Mouse (Mus musculus): ENCODE measurements at regions not wholly inside any gene's neighbourhood (a gene's known extent, or its start where the extent isn't known, plus 50 kb on each side); places are given as distances from the start of the nearest gene placed in this dataset.

GRCm38 (mm10) chr6:51172331-51172791 is 260.1 kb upstream of the Nfe2l3 start:
- Histone ChIP-seq H3K27ac (ENCODE audit: insufficient read depth, low read depth, low read length) (peak overlapping the region; percentile 54; the same call in 1 of the 2 replicates), H3K36me3 (ENCODE audit: control insufficient read depth, insufficient read depth, low read length) (no peaks in the 10 kb centered on the region), H3K4me1 (ENCODE audit: control insufficient read depth, insufficient read depth, low read length) (no peaks in the 10 kb centered on the region), H3K27me3 (replicated peaks; ENCODE audit: control insufficient read depth, insufficient read depth, low read length) (peaks cover 8% of the 10 kb centered on the region), H3K4me3 (ENCODE audit: insufficient read depth, low read depth, low read length) (peak overlapping the region; percentile 30)
- peak; percentile 41 for DNase-seq
- TF ChIP-seq CTCF (conservative IDR thresholded peaks at IDR 0.05; ENCODE audit: insufficient read depth, insufficient read length, low read depth, low read length) (no peak), POLR2A (IDR thresholded peaks at IDR 0.05; ENCODE audit: low read depth, low read length) (no peak)
- WGBS = 7% methylated on average over 12 of the region's 12 CpGs

GRCm38 (mm10) chr6:51172856-51173619 is 259.4 kb upstream of the Nfe2l3 start:
- TF ChIP-seq POLR2A (IDR thresholded peaks at IDR 0.05; ENCODE audit: low read depth, low read length) (no peak), CTCF (conservative IDR thresholded peaks at IDR 0.05; ENCODE audit: insufficient read depth, insufficient read length, low read depth, low read length) (no peak)
- H3K27me3 ChIP-seq (replicated peaks; ENCODE audit: control insufficient read depth, insufficient read depth, low read length) = peaks cover 14% of the 10 kb centered on the region
- H3K27ac ChIP-seq (ENCODE audit: insufficient read depth, low read depth, low read length) = peak overlapping the region; percentile 54; the same call in 1 of the 2 replicates
- 2% methylated on average over 25 of the region's 25 CpGs for WGBS
- H3K36me3 ChIP-seq (ENCODE audit: control insufficient read depth, insufficient read depth, low read length) = no peaks in the 10 kb centered on the region
- no peaks in the 10 kb centered on the region; the same call in 1 of the 2 replicates for H3K4me1 ChIP-seq (ENCODE audit: control insufficient read depth, insufficient read depth, low read length)
- DNase-seq = peak; percentile 96
- H3K4me3 ChIP-seq (ENCODE audit: insufficient read depth, low read depth, low read length) = peak overlapping the region; percentile 17

GRCm38 (mm10) chr6:51173620-51174442 is 258.6 kb upstream of the Nfe2l3 start:
- DNase-seq = no peak
- peaks cover 15% of the 10 kb centered on the region for H3K27me3 ChIP-seq (replicated peaks; ENCODE audit: control insufficient read depth, insufficient read depth, low read length)
- TF ChIP-seq POLR2A (IDR thresholded peaks at IDR 0.05; ENCODE audit: low read depth, low read length) (no peak), CTCF (conservative IDR thresholded peaks at IDR 0.05; ENCODE audit: insufficient read depth, insufficient read length, low read depth, low read length) (no peak)
- no peaks in the 10 kb centered on the region for H3K36me3 ChIP-seq (ENCODE audit: control insufficient read depth, insufficient read depth, low read length)
- peak overlapping the region; percentile 17; the same call in 1 of the 2 replicates for H3K4me3 ChIP-seq (ENCODE audit: insufficient read depth, low read depth, low read length)
- H3K4me1 ChIP-seq (ENCODE audit: control insufficient read depth, insufficient read depth, low read length) = no peaks in the 10 kb centered on the region; the same call in 1 of the 2 replicates
- WGBS = 26% methylated on average over 28 of the region's 28 CpGs
- no peak overlapping the region for H3K27ac ChIP-seq (ENCODE audit: insufficient read depth, low read depth, low read length)

GRCm38 (mm10) chr6:51174443-51175021 is 257.9 kb upstream of the Nfe2l3 start:
- no peak for TF ChIP-seq CTCF (conservative IDR thresholded peaks at IDR 0.05; ENCODE audit: insufficient read depth, insufficient read length, low read depth, low read length)
- TF ChIP-seq POLR2A (IDR thresholded peaks at IDR 0.05; ENCODE audit: low read depth, low read length) = no peak
- WGBS = 71% methylated on average over 18 of the region's 18 CpGs
- H3K4me1 ChIP-seq (ENCODE audit: control insufficient read depth, insufficient read depth, low read length) = no peaks in the 10 kb centered on the region; the same call in 1 of the 2 replicates
- DNase-seq = no peak
- peaks cover 14% of the 10 kb centered on the region for H3K27me3 ChIP-seq (replicated peaks; ENCODE audit: control insufficient read depth, insufficient read depth, low read length)
- H3K27ac ChIP-seq (ENCODE audit: insufficient read depth, low read depth, low read length) = no peak overlapping the region
- H3K36me3 ChIP-seq (ENCODE audit: control insufficient read depth, insufficient read depth, low read length) = no peaks in the 10 kb centered on the region
- H3K4me3 ChIP-seq (ENCODE audit: insufficient read depth, low read depth, low read length) = no peak overlapping the region

- no peaks in the 10 kb centered on the region; the same call in 1 of the 2 replicates for H3K4me1 ChIP-seq (ENCODE audit: control insufficient read depth, insufficient read depth, low read length)
- H3K36me3 ChIP-seq (ENCODE audit: control insufficient read depth, insufficient read depth, low read length) = no peaks in the 10 kb centered on the region
- DNase-seq = no peak
- 87% methylated on average over 13 of the region's 13 CpGs for WGBS
- TF ChIP-seq CTCF (conservative IDR thresholded peaks at IDR 0.05; ENCODE audit: insufficient read depth, insufficient read length, low read depth, low read length) = no peak
- no peak for TF ChIP-seq POLR2A (IDR thresholded peaks at IDR 0.05; ENCODE audit: low read depth, low read length)
- H3K27me3 ChIP-seq (replicated peaks; ENCODE audit: control insufficient read depth, insufficient read depth, low read length) = peaks cover 17% of the 10 kb centered on the region
- H3K27ac ChIP-seq (ENCODE audit: insufficient read depth, low read depth, low read length) = no peak overlapping the region
- H3K4me3 ChIP-seq (ENCODE audit: insufficient read depth, low read depth, low read length) = no peak overlapping the region
These were observed 256.6 kb upstream of the Nfe2l3 start for GRCm38 (mm10) chr6:51175616-51176590.

GRCm38 (mm10) chr6:51176791-51177433 is 255.6 kb upstream of the Nfe2l3 start:
- Histone ChIP-seq H3K27ac (ENCODE audit: insufficient read depth, low read depth, low read length) (no peak overlapping the region), H3K27me3 (replicated peaks; ENCODE audit: control insufficient read depth, insufficient read depth, low read length) (peaks cover 22% of the 10 kb centered on the region), H3K4me1 (ENCODE audit: control insufficient read depth, insufficient read depth, low read length) (no peaks in the 10 kb centered on the region; the same call in 1 of the 2 replicates), H3K4me3 (ENCODE audit: insufficient read depth, low read depth, low read length) (no peak overlapping the region), H3K36me3 (ENCODE audit: control insufficient read depth, insufficient read depth, low read length) (no peaks in the 10 kb centered on the region)
- TF ChIP-seq POLR2A (IDR thresholded peaks at IDR 0.05; ENCODE audit: low read depth, low read length) (no peak), CTCF (conservative IDR thresholded peaks at IDR 0.05; ENCODE audit: insufficient read depth, insufficient read length, low read depth, low read length) (no peak)
- WGBS = 62% methylated on average over 6 of the region's 6 CpGs
- DNase-seq = no peak

Measured in kidney, adult 2 months (tissue).